14 mouse cellular contexts compared by ENCODE assay signal in the genomic region with DNA sequence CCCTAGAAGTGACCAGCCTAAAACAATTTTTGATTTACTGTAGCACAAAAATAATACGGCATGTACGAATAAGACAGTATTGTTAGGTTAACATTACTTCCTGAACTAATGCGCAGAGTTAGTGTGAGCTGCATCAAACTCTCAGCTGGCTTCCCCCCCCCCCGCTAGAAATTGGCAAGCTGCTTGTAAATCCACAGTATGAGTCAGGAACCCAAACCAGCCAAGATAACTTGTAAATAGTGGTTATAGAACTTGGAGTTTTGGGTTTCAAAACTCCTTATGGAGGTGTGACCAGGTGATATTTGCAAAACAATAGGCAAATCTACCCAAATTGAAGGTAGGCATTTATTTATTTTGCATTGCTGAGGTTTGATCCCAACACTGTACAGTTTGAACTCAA.
"Had no signal": no experiment of that assay in that cellular context is flagged by ENCODE, and none has a peak within 500 bp of the region (broad histone marks: within the 10 kb centered on the region; RNA-seq: fewer than 3 reads in every experiment).

No protein-coding gene starts in this region.

- DNase-seq: gastrocnemius, adult 2 months; gastrocnemius, postnatal 10 days; gastrocnemius, postnatal 25 days; heart, adult 18-20 months; heart, postnatal 10 days; heart, postnatal 4 days; kidney, adult 18-20 months; kidney, adult 8-10 months; kidney, postnatal 10 days; kidney, postnatal 25 days; kidney, postnatal 4 days; layer of hippocampus, adult 9-11 months; layer of hippocampus, postnatal 36 days; left cerebral cortex, postnatal 4 days had no signal
